Mouse (Mus musculus): ENCODE results near the gene Usp36. TPM values are rescaled to one million over a fixed set of nuclear protein-coding genes. Genes with fewer than 3 reads are reported as not detected.

The Usp36 gene
- total RNA-seq, 2 experiments from 2014 or later = 24.8 to 26.3 TPM

DNA sequence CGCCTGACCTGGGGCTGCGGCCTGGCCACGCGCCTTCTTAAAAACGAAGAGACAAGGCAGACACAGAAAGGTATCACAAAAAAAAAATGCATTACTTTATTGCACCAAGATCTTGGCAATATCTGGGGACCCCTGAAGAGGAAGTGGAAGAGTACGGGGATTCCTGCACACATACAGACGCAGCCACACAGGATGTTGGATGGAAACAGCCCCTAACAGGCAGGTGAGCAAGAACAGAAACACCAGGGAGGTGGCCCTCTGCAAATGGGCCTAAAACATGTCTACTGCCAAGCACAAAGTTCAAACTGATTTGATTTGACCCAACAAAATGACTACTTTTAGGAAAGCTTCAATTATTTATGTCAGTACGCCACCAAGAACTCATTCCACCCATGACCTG, 30.5 kb downstream of the Usp36 start:
- intact Hi-C loops (cut with DNase I) = no loop called here
- DNase-seq (ENCODE audit: low spot score in 2 of 2) = no peak

DNA sequence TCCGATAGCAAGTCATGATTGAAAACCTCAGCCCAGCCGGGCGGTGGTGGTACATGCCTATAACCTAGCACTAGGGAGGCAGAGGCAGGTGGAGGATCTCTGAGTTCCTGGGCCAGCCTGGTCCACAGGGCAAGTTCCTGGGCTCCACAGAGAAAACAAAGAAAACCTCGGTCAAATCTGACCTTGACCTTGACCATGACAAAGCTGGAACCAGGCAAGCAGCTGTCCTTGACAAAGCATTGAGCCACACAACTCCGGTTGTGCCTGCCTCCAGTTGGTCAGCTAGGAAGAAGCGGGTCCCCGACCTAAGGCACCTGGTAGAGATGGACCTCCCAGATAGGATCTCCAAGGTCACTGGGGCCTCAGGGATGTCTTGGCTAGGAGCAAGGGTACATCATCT, 33.7 kb downstream of the Usp36 start:
- no peak for DNase-seq (ENCODE audit: low spot score in 2 of 2)
- intact Hi-C loops (cut with DNase I) = no loop called here

DNA sequence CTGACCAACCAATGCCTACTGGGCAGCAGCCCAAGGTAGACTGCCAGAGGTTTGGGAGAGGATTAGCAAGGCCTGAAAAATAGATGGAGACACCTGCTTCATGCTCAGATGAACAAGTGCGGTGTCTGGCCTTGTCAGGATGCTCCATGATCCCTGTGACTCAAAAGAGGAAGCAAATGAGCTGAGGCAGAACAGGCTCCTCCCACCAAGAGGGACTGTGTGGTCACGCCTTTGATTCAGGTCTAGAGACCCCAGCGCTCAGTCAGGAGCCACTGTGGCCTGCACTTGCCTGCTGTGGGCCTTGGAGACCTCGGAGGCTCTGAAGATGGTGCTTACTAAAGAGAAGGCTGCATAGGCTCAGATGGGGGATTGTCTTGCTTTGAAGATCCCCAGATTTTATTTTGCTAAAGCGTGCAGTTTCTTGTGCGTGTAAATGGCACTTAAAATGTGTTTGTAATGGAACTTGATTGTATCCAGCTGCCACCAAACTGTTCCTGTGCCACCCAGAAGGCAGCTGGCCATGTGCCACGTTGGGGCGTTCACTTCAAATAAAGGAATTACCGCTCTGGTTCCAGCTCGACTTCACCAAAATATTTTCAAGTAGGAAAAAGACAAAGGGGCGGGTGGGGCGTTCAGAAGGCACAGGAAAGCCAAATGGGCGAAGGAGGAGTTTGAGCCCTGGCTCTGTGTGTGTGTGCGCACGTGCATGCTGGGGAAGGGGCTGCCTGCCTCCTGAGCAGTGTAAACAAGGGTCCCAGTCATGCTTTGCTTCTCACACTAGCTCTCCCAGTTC, 35.7 kb downstream of the Usp36 start:
- DNase-seq (ENCODE audit: low spot score in 2 of 2) = peak; percentile 62 to 76
- intact Hi-C loops (cut with DNase I) = no loop called here

DNA sequence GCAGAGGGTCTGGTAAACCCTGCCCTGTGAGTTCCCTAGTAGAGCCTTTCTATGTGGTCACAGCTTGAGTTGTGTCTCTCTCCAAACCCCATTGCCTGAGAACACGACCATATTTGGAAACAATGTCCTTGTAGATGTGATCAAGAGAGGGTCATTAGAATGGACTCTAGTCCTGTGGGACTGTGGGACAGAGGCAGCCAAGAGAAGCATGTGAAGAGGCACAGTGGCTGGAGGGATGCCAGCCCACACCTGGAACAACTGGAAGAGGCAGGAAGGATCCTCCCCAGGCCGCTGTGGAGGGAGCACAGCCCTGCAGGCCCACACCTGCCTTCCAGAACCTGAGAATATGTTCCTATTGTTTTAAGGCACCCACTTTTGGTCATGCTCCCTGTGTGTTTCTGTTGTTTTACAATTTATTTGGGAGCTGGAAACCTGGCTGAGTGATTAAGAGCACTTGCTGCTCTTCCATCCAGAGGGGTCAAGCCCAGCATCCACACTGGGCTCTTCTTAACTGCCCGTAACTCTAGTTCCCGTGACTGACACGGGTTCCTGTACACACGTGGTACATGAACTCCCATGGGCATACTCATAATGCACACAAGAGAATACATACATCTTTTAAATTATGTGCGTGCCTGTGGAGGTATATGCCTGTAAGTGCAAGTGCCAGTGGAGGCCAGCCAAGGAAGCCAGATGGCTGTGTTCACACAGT, 36.4 kb downstream of the Usp36 start:
- DNase-seq (ENCODE audit: low spot score in 2 of 2) = no peak
- intact Hi-C loops (cut with DNase I) = no loop called here

DNA sequence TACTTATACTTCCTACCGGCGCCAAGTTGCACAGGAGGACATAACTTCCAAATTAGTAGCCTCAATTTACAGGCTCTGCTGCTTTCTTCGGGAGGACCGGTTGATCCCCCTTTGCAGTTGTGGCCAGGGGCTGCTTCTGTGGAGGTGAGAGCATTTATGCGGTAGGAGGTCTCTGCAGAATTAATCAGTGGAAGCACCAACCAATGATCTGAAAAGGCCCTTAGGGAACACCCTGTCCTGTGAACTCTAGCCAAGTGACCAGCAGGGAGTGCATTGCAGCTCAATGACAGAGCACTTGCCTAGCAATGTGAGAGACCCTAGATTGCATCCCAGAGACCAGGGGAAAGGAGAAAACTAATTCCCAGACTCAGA, 41.0 kb downstream of the Usp36 start:
- DNase-seq (ENCODE audit: low spot score in 2 of 2) = peak in 1 of 2 experiments; percentile 52
- intact Hi-C loops (cut with DNase I) = no loop called here

DNA sequence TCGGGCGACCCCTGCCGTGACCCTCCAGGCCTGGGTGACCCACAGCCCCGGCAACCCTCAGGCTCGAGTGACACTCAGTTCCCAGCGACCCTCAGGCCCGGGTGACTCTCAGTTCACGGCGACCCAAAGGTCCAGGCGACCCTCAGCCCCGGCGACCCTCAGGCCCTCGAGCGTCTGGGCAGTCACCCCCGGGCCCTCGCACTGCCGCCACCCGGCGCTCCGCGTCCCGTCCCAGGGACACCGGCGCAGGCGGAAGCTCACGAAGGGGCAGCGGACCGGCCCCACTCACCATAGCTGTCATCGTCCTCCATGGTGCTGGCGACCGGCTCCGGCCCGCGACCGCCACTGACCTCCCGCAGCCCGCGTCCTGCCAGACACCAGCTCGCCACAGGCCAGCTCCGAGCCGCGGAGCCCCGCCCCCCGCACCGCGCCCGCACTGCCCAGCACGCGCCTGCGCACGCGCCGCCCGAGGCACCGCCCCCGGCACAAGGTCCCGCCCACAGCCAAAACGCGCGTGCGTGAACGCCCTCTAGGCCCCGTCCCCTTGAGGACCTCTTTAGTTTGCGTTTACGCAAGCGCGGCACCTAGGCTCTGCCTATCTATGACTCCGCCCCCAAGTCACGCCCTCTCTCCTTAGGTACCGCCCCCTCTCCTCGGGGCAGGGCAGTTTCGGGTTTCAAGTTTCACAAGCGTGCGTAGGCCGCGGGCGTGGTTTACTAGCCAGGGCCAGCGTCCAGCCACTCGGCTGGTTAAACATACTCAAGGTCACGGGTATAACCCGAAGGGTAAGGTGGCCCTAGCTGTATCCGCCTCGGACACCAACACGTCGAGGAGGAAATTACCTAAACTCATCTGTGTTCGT, 41.7 kb downstream of the Usp36 start, which contains the start of gene Cyth1:
Gene Cyth1, minus strand, starts transcription at position 443 of the 862 bp plus-strand sequence.
- DNase-seq (ENCODE audit: low spot score in 2 of 2) = peak; percentile 98
- intact Hi-C loops (cut with DNase I) = no loop called here

DNA sequence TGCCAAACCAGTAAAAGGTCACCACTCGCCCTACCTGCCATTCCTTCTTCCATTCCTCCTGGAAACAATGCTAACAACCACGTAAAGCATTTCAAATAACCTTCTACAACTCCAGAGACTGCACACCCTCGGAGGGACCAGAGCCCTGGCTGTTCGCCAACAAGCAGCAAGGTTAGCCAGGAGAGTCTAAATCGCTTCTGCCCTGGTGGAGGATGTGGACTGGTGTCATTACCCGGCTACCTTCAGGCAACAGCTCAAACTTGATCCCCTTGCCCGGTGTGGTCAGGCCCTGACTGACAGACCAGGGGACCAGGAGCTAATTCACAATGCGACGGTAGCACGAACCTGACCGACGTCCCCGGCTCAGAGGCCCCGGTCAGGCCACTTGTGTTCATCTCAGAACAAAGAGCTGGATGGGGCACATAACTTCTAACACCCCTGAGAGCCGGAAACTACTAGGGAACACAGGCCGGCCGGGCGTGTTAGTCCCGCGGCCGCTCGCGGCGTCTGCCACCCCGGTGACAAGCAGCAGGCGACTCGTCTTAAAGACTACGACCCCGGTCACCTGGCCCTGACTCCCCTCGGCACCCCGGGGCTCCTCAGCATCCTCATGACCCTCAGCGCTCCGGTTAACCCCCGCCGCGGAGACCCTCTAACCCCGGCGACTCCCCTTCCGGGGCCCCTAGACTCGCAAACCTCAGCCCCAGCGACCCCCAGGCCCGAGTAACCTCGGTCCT, 42.5 kb downstream of the Usp36 start:
- intact Hi-C loops (cut with DNase I) = no loop called here

DNA sequence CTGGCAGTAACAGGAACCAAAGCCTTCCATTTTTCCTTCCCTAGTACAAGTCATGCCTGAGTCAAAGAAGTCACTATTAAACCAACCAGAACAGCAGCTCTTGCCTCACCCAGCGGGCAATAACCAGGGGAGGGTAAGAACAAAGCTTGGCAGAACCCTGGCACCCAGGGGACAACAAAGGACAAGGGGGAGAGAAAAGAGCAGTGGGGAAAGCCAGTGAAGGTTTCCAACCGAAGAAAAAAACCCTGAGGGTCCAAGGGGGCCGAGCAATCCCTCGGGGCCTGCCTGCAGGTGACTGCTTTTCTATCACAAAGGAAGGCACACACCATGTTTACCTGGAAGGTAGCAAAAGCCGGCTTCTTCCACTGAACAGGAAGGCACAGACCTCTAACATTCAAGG, 43.3 kb downstream of the Usp36 start:
- intact Hi-C loops (cut with DNase I) = no loop called here
- DNase-seq (ENCODE audit: low spot score in 2 of 2) = no peak

More for the DNA sequence above, 42.5 kb downstream of the Usp36 start:
- peak in 1 of 2 experiments; percentile 39 for DNase-seq (ENCODE audit: low spot score in 2 of 2)

DNA sequence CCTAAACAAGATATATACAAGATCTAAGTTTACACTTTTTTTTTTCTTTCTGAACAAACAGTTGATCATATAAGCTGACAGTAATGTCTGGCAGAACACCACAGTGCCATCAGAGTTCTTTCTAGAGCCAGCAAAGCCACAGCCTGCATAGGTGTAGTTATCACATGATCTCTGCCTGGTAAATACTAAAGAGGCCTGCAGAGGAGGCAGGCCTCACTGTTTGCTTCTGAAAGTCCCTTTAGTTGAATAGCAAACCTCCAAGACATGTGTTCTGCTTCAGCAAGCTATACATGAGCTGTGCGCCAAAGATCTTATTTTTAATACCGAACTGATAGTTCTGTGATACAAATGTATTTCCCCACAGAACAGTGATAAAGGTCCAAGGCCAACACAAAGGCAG, 44.9 kb downstream of the Usp36 start:
- intact Hi-C loops (cut with DNase I) = no loop called here
- DNase-seq (ENCODE audit: low spot score in 2 of 2) = no peak

DNA sequence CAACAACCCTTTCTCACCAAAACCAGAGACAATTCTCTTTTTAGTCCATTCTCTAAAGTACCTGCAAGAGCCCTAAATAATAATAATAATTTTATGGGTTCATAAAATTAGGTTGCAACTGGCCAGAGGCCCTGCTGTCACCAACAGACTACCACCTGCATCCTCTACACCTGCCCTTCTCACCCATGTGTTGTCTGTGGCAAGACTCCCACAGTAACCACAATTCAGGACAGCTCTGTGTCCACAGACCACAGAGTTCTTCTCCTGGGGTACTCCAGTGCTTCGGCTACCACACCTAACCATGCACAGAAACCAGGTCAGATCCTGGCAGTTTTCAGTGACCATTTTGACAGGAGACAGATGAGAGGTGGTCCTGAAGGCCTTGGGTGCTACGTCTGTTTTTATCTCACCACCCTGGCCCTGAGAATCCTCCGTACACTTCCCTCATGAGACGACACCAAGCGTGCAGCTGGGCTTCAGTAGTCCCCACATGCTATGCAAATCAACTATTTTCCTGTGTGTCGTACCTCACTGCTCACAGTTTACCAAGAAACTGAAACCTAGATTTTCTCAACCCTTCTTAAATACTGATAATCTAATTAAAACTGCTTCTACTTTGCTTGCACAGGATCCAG, 46.3 kb downstream of the Usp36 start:
- intact Hi-C loops (cut with DNase I) = no loop called here

DNA sequence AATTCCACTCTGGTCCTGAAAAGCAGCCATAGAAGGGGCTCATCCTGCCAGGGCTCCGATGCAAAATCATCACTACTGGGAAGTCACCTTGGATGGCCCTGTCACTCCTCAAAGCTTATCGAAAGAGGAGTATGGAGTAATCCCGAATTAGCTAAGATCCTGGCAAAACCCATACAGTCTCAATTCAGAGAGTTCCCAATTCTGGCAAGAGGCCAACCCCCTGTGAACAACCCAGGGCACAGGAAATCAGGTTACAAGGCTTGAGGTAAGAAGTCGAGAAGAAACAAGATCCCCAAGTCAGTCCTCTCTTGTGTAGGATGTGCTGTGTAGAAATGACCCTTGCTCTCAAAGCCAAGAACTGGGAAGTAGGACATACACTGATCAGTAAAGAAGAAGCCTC, 47.5 kb downstream of the Usp36 start:
- intact Hi-C loops (cut with DNase I) = no loop called here
- DNase-seq (ENCODE audit: low spot score in 2 of 2) = no peak

More for the DNA sequence above, 46.3 kb downstream of the Usp36 start:
- DNase-seq (ENCODE audit: low spot score in 2 of 2) = no peak

DNA sequence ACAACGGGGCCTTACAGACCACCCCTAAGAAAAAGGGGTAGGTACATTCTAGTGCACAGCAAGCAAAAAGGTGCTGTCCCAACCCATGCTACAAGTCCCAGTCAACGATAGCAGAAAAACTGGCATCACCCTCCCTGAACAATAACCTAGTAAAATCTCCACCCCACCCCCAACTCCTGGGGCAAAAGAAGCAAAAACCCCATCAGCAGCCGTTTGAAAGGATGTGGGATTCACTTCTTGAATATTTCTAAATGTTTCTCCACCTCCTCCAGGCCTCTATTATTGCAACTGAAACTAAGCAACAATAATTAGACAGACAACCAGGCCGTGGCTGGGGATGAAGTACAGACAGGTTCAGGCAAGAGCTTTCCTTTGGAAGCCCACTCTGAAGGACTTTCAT, 49.7 kb downstream of the Usp36 start:
- DNase-seq (ENCODE audit: low spot score in 2 of 2) = no peak
- intact Hi-C loops (cut with DNase I) = no loop called here

DNA sequence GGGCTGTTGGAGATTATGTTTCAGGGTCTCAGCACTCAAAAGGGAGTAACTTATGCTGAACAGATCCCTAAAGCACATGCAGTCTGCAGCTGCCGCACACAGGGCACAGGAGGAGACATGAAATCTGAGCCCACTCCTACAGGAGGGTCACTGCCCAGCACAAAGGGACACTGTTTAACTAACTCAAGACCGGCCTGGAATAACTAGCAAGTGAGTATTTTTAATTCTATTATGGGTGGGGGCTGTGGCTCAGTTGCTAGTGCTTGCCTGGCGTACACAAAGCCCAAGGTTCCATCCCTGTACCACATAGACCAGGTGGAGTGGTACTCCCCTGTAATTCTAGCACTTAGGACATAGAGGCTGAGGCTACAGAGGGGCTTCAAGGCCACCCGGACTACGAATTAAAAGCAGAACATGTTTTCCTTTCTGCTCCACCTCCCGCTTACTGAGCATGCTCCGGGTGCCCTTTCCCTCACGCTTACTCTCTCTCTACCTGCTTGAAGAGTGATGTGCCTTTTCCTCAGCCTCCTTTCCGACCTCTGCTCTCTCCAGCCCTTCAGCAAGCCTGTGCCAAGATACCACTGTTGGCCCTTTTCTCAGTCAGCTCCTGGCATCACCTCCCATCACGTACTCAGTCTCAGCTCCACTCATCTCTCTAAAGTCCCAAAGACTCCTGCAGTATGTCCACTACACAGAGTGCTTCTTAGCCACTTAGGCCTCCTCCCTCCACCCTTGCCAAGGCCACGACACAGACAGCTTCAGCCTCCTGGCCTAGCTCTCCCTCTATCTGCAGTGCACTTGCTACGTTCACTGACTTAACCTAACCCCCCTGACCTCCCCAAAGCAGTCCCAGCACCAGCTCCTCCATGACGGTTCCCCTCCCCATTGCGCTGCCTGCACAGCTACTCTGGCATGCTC, 50.5 kb downstream of the Usp36 start:
- DNase-seq (ENCODE audit: low spot score in 2 of 2) = no peak
- intact Hi-C loops (cut with DNase I) = no loop called here

DNA sequence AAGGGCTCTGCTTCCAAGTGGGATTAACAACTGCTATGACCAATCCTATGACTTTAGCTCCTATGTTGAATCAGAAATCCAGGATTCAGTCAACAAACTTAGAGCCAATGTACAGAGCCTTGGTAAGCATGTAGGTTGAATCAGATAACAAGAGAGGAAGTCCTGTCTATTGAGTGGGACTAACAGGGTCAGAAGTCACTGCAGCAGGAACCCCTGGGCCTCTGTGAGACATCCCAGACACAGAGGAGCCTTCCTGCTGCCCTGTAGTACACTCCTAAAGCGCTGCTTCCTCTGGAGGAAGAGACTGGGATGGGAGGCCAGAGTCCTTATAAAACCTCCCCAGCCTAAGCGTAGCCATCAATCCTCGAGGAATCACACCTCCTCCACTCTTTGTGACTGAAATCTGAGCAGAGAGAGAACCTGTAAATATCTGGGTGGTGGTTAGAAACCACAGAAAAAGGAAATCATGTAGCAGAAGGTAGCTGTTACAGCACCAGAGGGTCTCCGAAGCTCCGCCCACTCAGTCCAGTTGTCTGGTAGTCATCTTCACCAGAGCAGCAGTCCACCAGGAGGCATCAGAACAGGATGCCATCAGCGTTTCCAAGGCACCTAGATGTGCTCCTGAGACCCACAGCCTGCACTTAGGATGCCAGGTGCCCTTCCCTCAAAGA, 53.4 kb downstream of the Usp36 start:
- no peak for DNase-seq (ENCODE audit: low spot score in 2 of 2)

DNA sequence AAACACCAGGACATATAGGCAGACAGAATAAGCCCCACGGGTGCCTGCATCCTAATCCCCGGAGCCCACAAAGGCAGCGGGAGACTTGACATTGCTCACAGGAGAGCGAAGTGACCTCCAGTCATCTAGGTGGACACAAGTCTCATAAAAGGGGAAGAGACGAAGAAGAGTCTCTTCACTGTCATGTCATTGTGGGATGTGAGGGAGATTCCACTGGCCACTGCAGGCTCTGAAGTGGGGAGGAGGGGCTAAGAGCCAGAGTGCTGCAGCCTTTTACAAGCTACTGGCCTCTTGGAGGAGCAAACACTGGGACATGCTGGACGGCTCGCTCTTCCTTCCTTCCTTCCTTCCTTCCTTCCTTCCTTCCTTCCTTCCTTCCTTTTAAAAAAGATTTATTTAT, 55.1 kb downstream of the Usp36 start:
- no peak for DNase-seq (ENCODE audit: low spot score in 2 of 2)
- intact Hi-C loops (cut with DNase I) = no loop called here

More for the DNA sequence above, 53.4 kb downstream of the Usp36 start:
- intact Hi-C loops (cut with DNase I) = no loop called here

DNA sequence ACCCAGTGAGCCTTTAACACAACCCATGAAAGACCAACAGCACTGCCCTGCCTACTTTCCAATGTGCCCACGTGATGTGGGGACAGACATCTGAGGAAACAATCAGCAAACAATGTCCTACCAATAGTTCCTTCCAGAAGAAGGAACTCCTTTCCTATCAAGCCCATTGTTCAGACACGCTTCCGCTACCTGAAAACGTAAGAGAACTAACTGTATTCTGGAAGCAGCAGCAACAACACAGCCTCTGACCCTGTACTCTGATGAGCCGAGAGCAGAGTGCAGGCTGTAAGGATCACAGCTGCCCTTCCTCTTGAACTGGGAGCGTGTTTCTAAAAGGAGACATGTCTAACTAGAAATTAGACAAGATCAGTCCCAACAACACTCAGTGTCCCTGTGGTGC, 55.5 kb downstream of the Usp36 start:
- no peak for DNase-seq (ENCODE audit: low spot score in 2 of 2)
- intact Hi-C loops (cut with DNase I) = no loop called here

DNA sequence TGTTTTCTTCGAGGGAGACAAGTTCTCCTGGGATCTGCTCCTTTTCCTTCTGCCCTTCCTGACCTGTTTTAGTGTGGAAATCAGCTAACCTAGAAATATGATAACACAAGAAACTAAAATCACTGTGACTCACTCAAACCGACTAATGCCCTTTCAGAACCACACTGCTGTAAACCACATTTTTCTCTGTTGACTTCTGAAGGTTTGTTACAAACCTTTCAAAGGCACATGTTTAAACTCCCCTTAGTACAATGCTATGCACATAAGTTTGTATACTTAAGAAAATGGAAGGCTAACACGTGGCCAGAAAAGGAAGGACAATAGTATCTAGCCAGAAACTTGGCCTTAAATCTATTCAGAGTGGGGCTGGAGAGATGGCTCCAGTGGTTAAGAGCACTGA, 56.1 kb downstream of the Usp36 start:
- DNase-seq (ENCODE audit: low spot score in 2 of 2) = no peak
- intact Hi-C loops (cut with DNase I) = no loop called here

Data from left cerebral cortex, postnatal 14 days (tissue).